Mouse (Mus musculus) liver, postnatal 0 days (tissue): Measurements from ENCODE around the gene Tmem63c.

ENCODE experiments used
- CTCF ChIP-seq: sonication (generic); IDR thresholded peaks from 2 replicates; pipeline ENCODE4 v1.5.1; 2016; ENCODE audit warnings: antibody characterized with exemption, low read depth
- EP300 ChIP-seq: IDR thresholded peaks from 2 replicates; pipeline ENCODE4 v1.6.1; 2016; ENCODE audit warnings: antibody characterized with exemption, low read depth, mild to moderate bottlenecking

- TF ChIP-seq CTCF (no peak), EP300 (no peak)
These were observed 18.9 kb upstream of the Tmem63c start for GRCm38 (mm10) chr12:87002209-87002608.
